Mouse (Mus musculus): ENCODE results near the gene Sh3rf1. TPM values are rescaled to one million over a fixed set of nuclear protein-coding genes. Genes with fewer than 3 reads are reported as not detected.

Gene Sh3rf1
- polyA plus RNA-seq, 1 experiment from 2014 or later, result 1.6 TPM

GRCm38 (mm10) chr8:61239576-61239975, 15.9 kb downstream of the Sh3rf1 start:
- H3K4me3 ChIP-seq (ENCODE audit: low read depth, low read length), result no peak overlapping the region
- WGBS (ENCODE audit: insufficient replicate concordance), result 67% methylated on average over 3 of the region's 3 CpGs
- no peak for ATAC-seq
- H3K9me3 ChIP-seq (ENCODE audit: low read length), result 0 out of 2 replicates have a peak, but pooled peaks cover 3% of the 10 kb centered on the region
- TF ChIP-seq CTCF (IDR thresholded peaks at IDR 0.05; ENCODE audit: low read depth), result no peak
- TF ChIP-seq EP300 (IDR thresholded peaks at IDR 0.05; ENCODE audit: low read depth), result no peak
- no peaks in the 10 kb centered on the region for H3K36me3 ChIP-seq (replicated peaks; ENCODE audit: insufficient read depth, low read length)
- H3K27me3 ChIP-seq (ENCODE audit: insufficient read depth, low read length), result no peaks in the 10 kb centered on the region
- no peak overlapping the region for H3K4me2 ChIP-seq (ENCODE audit: low read depth, low read length)
- 0 out of 2 replicates have a peak, but pooled peaks cover 2% of the 10 kb centered on the region for H3K4me1 ChIP-seq (ENCODE audit: insufficient read depth)
- no peak for DNase-seq
- no peak overlapping the region for H3K9ac ChIP-seq (replicated peaks)
- H3K27ac ChIP-seq (ENCODE audit: low read depth), result no peak overlapping the region

GRCm38 (mm10) chr8:61241229-61241628, 17.6 kb downstream of the Sh3rf1 start:
- 0 out of 2 replicates have a peak, but pooled peaks cover 3% of the 10 kb centered on the region for H3K9me3 ChIP-seq (ENCODE audit: low read length)
- no peak overlapping the region for H3K4me2 ChIP-seq (ENCODE audit: low read depth, low read length)
- no peaks in the 10 kb centered on the region for H3K27me3 ChIP-seq (ENCODE audit: insufficient read depth, low read length)
- no peak for ATAC-seq
- H3K4me1 ChIP-seq (ENCODE audit: insufficient read depth), result 0 out of 2 replicates have a peak, but pooled peaks cover 2% of the 10 kb centered on the region
- TF ChIP-seq CTCF (IDR thresholded peaks at IDR 0.05; ENCODE audit: low read depth) (no peak), EP300 (IDR thresholded peaks at IDR 0.05; ENCODE audit: low read depth) (no peak)
- no peak overlapping the region for H3K27ac ChIP-seq (ENCODE audit: low read depth)
- DNase-seq, result no peak
- no peaks in the 10 kb centered on the region for H3K36me3 ChIP-seq (replicated peaks; ENCODE audit: insufficient read depth, low read length)
- H3K9ac ChIP-seq (replicated peaks), result no peak overlapping the region
- 76% methylated on average over 8 of the region's 8 CpGs for WGBS (ENCODE audit: insufficient replicate concordance)
- no peak overlapping the region for H3K4me3 ChIP-seq (ENCODE audit: low read depth, low read length)

GRCm38 (mm10) chr8:61242896-61243295, 19.2 kb downstream of the Sh3rf1 start:
- no peak for DNase-seq
- Histone ChIP-seq H3K36me3 (replicated peaks; ENCODE audit: insufficient read depth, low read length) (no peaks in the 10 kb centered on the region), H3K4me2 (ENCODE audit: low read depth, low read length) (no peak overlapping the region), H3K4me1 (ENCODE audit: insufficient read depth) (no peaks in the 10 kb centered on the region), H3K9ac (replicated peaks) (no peak overlapping the region), H3K27me3 (ENCODE audit: insufficient read depth, low read length) (no peaks in the 10 kb centered on the region), H3K9me3 (ENCODE audit: low read length) (0 out of 2 replicates have a peak, but pooled peaks cover 3% of the 10 kb centered on the region), H3K27ac (ENCODE audit: low read depth) (no peak overlapping the region), H3K4me3 (ENCODE audit: low read depth, low read length) (no peak overlapping the region)
- no peak for ATAC-seq
- TF ChIP-seq EP300 (IDR thresholded peaks at IDR 0.05; ENCODE audit: low read depth) (no peak), CTCF (IDR thresholded peaks at IDR 0.05; ENCODE audit: low read depth) (no peak)
- 90% methylated on average over 19 of the region's 19 CpGs for WGBS (ENCODE audit: insufficient replicate concordance)

- Histone ChIP-seq H3K27me3 (ENCODE audit: insufficient read depth, low read length) (no peaks in the 10 kb centered on the region), H3K4me3 (ENCODE audit: low read depth, low read length) (no peak overlapping the region), H3K27ac (ENCODE audit: low read depth) (no peak overlapping the region), H3K4me2 (ENCODE audit: low read depth, low read length) (no peak overlapping the region), H3K9ac (replicated peaks) (no peak overlapping the region), H3K9me3 (ENCODE audit: low read length) (peaks cover 4% of the 10 kb centered on the region; the same call in 1 of the 2 replicates), H3K36me3 (replicated peaks; ENCODE audit: insufficient read depth, low read length) (no peaks in the 10 kb centered on the region), H3K4me1 (ENCODE audit: insufficient read depth) (no peaks in the 10 kb centered on the region)
- DNase-seq (no peak), ATAC-seq (no peak)
- WGBS (ENCODE audit: insufficient replicate concordance), result 84% methylated on average over 5 of the region's 5 CpGs
- TF ChIP-seq CTCF (IDR thresholded peaks at IDR 0.05; ENCODE audit: low read depth) (no peak), EP300 (IDR thresholded peaks at IDR 0.05; ENCODE audit: low read depth) (no peak)
Measured at GRCm38 (mm10) chr8:61243491-61243890, 19.8 kb downstream of the Sh3rf1 start.

- Histone ChIP-seq H3K4me1 (ENCODE audit: insufficient read depth) (no peaks in the 10 kb centered on the region), H3K27ac (ENCODE audit: low read depth) (no peak overlapping the region), H3K4me3 (ENCODE audit: low read depth, low read length) (no peak overlapping the region), H3K36me3 (replicated peaks; ENCODE audit: insufficient read depth, low read length) (no peaks in the 10 kb centered on the region), H3K27me3 (ENCODE audit: insufficient read depth, low read length) (no peaks in the 10 kb centered on the region), H3K4me2 (ENCODE audit: low read depth, low read length) (no peak overlapping the region), H3K9ac (replicated peaks) (no peak overlapping the region), H3K9me3 (ENCODE audit: low read length) (peaks cover 9% of the 10 kb centered on the region; the same call in 1 of the 2 replicates)
- TF ChIP-seq EP300 (IDR thresholded peaks at IDR 0.05; ENCODE audit: low read depth), result no peak
- TF ChIP-seq CTCF (IDR thresholded peaks at IDR 0.05; ENCODE audit: low read depth), result peak; percentile 22
- DNase-seq (no peak), ATAC-seq (no peak)
- 86% methylated on average over 7 of the region's 7 CpGs for WGBS (ENCODE audit: insufficient replicate concordance)
Measured at GRCm38 (mm10) chr8:61244157-61244556, 20.5 kb downstream of the Sh3rf1 start.

GRCm38 (mm10) chr8:61247270-61248025, 23.8 kb downstream of the Sh3rf1 start:
- H3K9ac ChIP-seq (replicated peaks), result no peak overlapping the region
- TF ChIP-seq CTCF (IDR thresholded peaks at IDR 0.05; ENCODE audit: low read depth) (no peak), EP300 (IDR thresholded peaks at IDR 0.05; ENCODE audit: low read depth) (no peak)
- H3K27ac ChIP-seq (ENCODE audit: low read depth), result no peak overlapping the region
- H3K36me3 ChIP-seq (replicated peaks; ENCODE audit: insufficient read depth, low read length), result 0 out of 2 replicates have a peak, but pooled peaks cover 2% of the 10 kb centered on the region
- peaks cover 13% of the 10 kb centered on the region for H3K9me3 ChIP-seq (ENCODE audit: low read length)
- no peaks in the 10 kb centered on the region for H3K27me3 ChIP-seq (ENCODE audit: insufficient read depth, low read length)
- WGBS (ENCODE audit: insufficient replicate concordance), result 71% methylated on average over 13 of the region's 13 CpGs
- ATAC-seq (no peak), DNase-seq (no peak)
- H3K4me1 ChIP-seq (ENCODE audit: insufficient read depth), result no peaks in the 10 kb centered on the region
- H3K4me2 ChIP-seq (ENCODE audit: low read depth, low read length), result no peak overlapping the region
- no peak overlapping the region for H3K4me3 ChIP-seq (ENCODE audit: low read depth, low read length)

Data from liver, postnatal 0 days (tissue).